Mouse (Mus musculus): ENCODE measurements around the gene Nhej1. TPM values are rescaled to one million over a fixed set of nuclear protein-coding genes. Genes with fewer than 3 reads are reported as not detected.

Nhej1 gene
- polyA plus RNA-seq, 1 experiment from 2014 or later: 8.3 TPM

DNA sequence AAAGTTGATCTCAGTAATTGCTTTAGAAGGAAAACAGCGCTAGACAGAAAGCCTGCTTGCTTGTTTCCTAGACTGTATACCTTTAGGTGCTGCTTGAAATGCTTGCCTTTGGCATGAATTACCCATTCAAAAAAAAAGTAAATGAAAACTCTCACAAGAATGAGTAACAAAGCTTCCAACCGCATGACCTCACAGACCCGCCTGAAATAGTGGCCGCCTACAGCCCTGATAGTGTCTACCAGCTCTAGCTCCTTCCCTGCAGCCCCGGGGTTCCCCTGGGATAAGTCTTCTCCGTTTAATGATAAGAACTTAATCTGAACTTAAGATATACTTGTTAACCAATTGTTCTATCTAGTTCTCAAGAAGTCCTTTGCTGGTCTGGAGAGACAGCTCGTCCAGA lies 73.6 kb downstream of the Nhej1 start:
- 72% methylated on average over 7 of the region's 7 CpGs for WGBS
- H3K36me3 ChIP-seq: no peaks in the 10 kb centered on the region
- ATAC-seq (ENCODE audit: low FRiP score): no peak
- no peaks in the 10 kb centered on the region for H3K27me3 ChIP-seq
- no peaks in the 10 kb centered on the region for H3K4me1 ChIP-seq (replicated peaks)
- H3K9ac ChIP-seq: no peak overlapping the region
- no peak overlapping the region for H3K4me3 ChIP-seq
- H3K9me3 ChIP-seq: no peaks in the 10 kb centered on the region
- no peak overlapping the region for H3K4me2 ChIP-seq
- H3K27ac ChIP-seq: no peak overlapping the region

DNA sequence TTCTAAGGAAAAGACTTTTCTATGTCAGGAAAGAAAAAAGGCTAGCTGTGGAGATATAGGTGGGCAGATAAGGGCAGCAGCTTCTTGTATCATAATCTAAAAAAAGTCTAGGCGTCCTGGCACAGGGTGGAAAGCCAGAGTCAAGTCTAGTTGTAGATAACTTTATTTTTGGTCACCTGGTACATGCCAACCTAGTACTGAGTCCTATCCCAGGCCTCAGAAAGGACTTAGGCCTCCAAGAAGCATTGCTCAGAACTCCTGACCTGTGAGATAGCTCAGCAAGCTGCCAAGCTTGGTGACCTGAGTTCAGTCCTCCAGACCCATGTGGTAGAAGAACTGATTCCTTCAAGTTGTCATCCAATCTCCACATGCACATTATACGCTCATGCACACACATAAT lies 76.4 kb downstream of the Nhej1 start:
- H3K4me1 ChIP-seq (replicated peaks): no peaks in the 10 kb centered on the region
- H3K27me3 ChIP-seq: no peaks in the 10 kb centered on the region
- no peak overlapping the region for H3K4me2 ChIP-seq
- no peak overlapping the region for H3K4me3 ChIP-seq
- no peaks in the 10 kb centered on the region for H3K9me3 ChIP-seq
- no peak overlapping the region for H3K27ac ChIP-seq
- ATAC-seq (ENCODE audit: low FRiP score): no peak
- H3K36me3 ChIP-seq: no peaks in the 10 kb centered on the region
- WGBS: 83% methylated on average over 2 of the region's 2 CpGs
- no peak overlapping the region for H3K9ac ChIP-seq

DNA sequence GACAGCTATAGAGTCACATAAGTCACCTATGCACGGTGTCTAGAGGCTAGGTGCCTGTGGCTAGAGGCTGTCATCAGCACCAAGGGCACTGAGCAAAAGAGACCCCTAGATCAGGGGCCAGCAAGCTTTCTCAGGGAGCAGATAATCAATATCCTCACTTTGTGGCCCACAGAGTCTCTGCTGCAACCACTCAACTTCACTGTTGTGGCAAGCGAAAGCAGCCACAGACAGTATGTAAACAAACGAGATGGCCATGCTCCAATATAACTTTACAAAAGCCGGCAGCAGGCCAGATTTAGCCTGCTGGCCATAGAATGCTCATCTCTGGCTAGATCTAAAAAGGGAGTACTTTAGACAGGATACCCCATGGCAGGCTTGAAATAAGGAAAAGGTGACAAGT lies 77.0 kb downstream of the Nhej1 start:
- H3K27ac ChIP-seq: no peak overlapping the region
- H3K4me1 ChIP-seq (replicated peaks): no peaks in the 10 kb centered on the region
- no peak for ATAC-seq (ENCODE audit: low FRiP score)
- 85% methylated on average over 4 of the region's 4 CpGs for WGBS
- no peak overlapping the region for H3K4me3 ChIP-seq
- H3K36me3 ChIP-seq: no peaks in the 10 kb centered on the region
- no peaks in the 10 kb centered on the region for H3K27me3 ChIP-seq
- H3K9me3 ChIP-seq: no peaks in the 10 kb centered on the region
- no peak overlapping the region for H3K9ac ChIP-seq
- no peak overlapping the region for H3K4me2 ChIP-seq

DNA sequence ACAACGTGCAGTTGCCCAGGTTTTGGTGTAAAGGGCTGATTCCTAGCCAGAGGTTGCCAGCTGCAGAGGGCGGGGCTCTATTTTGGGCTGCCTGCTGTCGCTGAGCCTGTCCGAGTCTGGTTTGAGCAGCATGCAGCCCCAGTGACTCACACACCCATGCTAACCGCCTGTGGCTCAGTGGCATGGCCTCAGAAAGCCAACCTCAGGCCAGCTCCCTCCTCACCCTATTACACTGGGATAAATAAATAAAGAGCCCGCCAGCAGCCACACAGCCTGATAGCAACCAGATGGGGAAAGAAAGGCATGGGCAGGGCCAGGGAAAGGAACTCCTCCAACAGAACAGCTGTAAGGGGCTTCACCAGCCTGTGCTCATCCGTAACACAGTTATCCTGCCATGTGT lies 84.6 kb downstream of the Nhej1 start:
- WGBS: 52% methylated on average over 7 of the region's 7 CpGs
- H3K36me3 ChIP-seq: no peaks in the 10 kb centered on the region

DNA sequence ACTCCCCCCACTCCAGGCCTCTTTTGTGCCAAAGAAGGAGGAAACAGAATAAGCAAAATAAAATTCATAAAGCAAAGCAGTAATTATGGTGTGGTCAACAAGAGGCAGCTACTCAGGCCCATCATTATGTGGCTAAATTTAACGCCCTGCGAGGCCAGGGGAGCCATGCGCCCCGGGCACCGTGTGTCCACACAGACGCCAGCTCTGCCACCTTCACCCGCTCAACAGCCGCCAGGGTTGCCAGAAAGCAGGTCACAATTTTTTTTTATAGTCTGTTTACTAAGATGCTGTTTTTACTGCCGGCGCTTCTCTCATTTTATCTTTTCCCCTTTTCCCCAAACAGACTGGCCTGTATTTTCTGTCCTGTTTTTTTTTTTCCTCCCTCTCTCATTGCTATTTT lies 93.0 kb downstream of the Nhej1 start:
- no peaks in the 10 kb centered on the region for H3K9me3 ChIP-seq
- no peak for ATAC-seq (ENCODE audit: low FRiP score)
- no peaks in the 10 kb centered on the region for H3K4me1 ChIP-seq (replicated peaks)
- H3K4me3 ChIP-seq: no peak overlapping the region
- no peak overlapping the region for H3K4me2 ChIP-seq
- no peaks in the 10 kb centered on the region for H3K36me3 ChIP-seq
- 93% methylated on average over 10 of the region's 10 CpGs for WGBS
- H3K9ac ChIP-seq: no peak overlapping the region
- H3K27me3 ChIP-seq: no peaks in the 10 kb centered on the region
- no peak overlapping the region for H3K27ac ChIP-seq

More for the DNA sequence above, 84.6 kb downstream of the Nhej1 start:
- no peaks in the 10 kb centered on the region for H3K9me3 ChIP-seq
- no peak overlapping the region for H3K4me3 ChIP-seq
- H3K9ac ChIP-seq: no peak overlapping the region
- H3K27me3 ChIP-seq: no peaks in the 10 kb centered on the region
- ATAC-seq (ENCODE audit: low FRiP score): no peak
- no peak overlapping the region for H3K27ac ChIP-seq
- H3K4me1 ChIP-seq (replicated peaks): no peaks in the 10 kb centered on the region
- H3K4me2 ChIP-seq: no peak overlapping the region

DNA sequence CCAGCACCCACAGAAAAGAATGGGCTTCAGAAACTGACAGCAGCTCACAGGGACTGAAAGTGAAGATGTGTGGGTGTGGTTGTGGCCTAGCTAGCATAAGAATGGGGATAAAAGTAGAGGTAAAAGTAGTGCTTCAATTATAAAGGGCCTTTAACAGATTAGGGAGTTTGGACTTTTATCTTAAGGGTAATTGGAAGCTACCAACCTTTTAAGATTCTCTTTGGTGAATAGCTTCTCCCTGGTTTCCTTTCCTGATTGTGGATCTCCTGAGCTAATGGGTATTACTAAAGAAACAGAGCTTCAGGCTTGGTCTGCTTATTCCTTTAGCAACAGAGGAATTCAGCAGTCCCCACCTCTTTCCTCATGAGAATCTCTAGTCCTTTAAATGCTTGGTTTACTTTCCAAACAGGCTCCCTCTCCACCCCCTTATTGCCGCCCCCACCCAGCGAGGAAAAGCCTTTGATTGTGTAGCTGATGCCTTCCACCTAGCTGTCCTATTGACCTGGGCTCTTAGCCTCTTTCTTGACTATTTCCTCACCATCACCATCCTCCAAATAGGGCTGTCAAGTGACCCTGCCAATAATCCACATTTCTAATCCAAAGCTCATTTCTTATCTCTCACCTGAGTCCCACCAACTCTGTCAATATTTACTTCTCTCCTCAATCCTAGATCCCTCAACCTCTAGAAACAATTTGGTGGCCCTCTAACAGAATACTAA lies 97.8 kb downstream of the Nhej1 start:
- Histone ChIP-seq H3K4me1 (replicated peaks) (peaks cover 2% of the 10 kb centered on the region), H3K9ac (no peak overlapping the region), H3K27ac (no peak overlapping the region), H3K4me2 (no peak overlapping the region), H3K4me3 (no peak overlapping the region), H3K27me3 (no peaks in the 10 kb centered on the region), H3K36me3 (no peaks in the 10 kb centered on the region), H3K9me3 (no peaks in the 10 kb centered on the region)
- 72% methylated on average over 2 of the region's 2 CpGs for WGBS
- no peak for ATAC-seq (ENCODE audit: low FRiP score)

DNA sequence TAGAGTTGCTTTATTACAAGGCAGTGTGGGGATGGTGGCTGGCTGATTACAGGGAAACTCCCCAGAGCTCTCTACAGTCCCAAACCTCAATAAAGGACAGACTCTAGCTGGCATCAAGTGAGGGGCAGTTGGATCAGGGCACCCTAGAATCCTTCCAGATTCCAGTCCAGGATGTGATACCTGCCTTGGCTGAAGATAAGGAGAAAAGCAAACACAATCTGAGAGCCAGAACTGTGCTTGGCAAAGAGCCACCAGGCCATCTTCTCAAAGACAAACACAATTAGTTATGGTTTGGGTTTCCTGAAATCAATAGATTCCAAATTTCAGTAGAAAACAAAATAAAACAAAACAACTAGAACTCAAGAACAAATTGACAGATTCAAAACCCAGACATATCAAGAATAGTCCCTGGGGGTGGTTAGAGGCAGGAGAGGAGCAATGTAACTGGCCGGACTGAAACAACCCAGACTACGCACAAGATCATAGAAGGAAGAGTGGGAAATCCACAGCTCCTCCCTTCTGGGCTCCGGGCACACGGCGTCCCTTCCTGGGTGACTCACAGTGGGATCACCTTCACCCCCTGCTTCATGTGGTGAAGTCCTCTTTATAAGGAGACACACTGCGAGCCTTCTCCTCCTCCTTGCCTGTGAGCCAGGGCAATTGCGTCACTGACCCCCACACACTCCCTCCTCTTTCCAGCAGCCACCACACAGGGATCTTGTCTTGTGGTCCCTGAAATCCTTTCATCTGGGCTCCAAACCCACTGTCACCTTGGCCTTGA lies 100.4 kb downstream of the Nhej1 start:
- no peak overlapping the region for H3K4me2 ChIP-seq
- no peak for ATAC-seq (ENCODE audit: low FRiP score)

DNA sequence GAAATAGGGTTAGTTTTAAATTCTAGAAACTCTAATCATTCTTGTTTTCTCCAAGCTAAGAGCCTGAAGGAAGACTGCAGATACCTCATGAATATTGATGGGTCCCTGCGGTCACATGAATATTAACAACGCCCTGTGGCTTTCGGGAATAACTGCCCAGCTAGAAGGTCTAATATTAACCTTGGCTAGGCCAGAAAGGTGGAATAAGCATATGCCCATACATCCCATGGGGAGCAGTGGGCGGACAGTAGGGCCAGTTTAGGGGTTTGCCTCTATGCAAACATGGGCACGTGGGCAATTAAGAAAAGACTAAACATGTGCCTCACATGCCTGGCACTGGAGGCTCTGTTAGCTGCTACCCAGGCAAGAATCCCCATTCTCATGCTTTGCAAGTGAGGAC lies 102.8 kb downstream of the Nhej1 start:
- H3K27me3 ChIP-seq: no peaks in the 10 kb centered on the region
- no peak overlapping the region for H3K4me3 ChIP-seq
- no peak overlapping the region for H3K9ac ChIP-seq
- WGBS: 27% methylated on average over 5 of the region's 5 CpGs
- no peaks in the 10 kb centered on the region for H3K36me3 ChIP-seq
- H3K4me2 ChIP-seq: no peak overlapping the region
- ATAC-seq (ENCODE audit: low FRiP score): no peak
- H3K27ac ChIP-seq: no peak overlapping the region
- H3K4me1 ChIP-seq (replicated peaks): peaks cover 6% of the 10 kb centered on the region
- no peaks in the 10 kb centered on the region for H3K9me3 ChIP-seq

More for the DNA sequence above, 100.4 kb downstream of the Nhej1 start:
- no peaks in the 10 kb centered on the region for H3K36me3 ChIP-seq
- H3K9me3 ChIP-seq: no peaks in the 10 kb centered on the region
- peaks cover 6% of the 10 kb centered on the region for H3K4me1 ChIP-seq (replicated peaks)
- no peaks in the 10 kb centered on the region for H3K27me3 ChIP-seq
- 85% methylated on average over 7 of the region's 7 CpGs for WGBS
- no peak overlapping the region for H3K9ac ChIP-seq
- no peak overlapping the region for H3K4me3 ChIP-seq
- no peak overlapping the region for H3K27ac ChIP-seq

DNA sequence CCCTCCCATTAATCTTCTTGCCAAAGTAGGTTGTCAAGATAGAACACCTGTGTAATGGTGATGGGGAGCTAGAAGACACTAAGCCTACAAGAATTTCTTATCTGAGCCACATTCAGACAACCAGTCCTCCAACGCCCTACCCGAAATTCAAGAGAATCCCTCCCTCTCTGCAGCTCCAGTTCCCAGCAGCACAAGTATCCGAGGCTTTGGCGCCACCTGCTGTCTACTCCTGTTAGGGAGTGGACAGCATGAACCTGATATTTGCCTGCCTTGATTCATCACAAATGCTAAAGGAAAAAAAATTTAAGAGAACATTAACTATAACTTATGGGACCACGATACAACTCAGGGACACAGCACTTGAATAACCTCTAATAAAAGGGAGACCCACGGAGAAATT lies 108.2 kb downstream of the Nhej1 start:
- WGBS: 7% methylated on average over 6 of the region's 6 CpGs
- Histone ChIP-seq H3K36me3 (no peaks in the 10 kb centered on the region), H3K9ac (no peak overlapping the region), H3K4me1 (replicated peaks) (peaks cover 8% of the 10 kb centered on the region; the same call in 1 of the 2 replicates), H3K27ac (no peak overlapping the region), H3K9me3 (no peaks in the 10 kb centered on the region), H3K27me3 (peaks cover 8% of the 10 kb centered on the region), H3K4me3 (no peak overlapping the region), H3K4me2 (no peak overlapping the region)
- no peak for ATAC-seq (ENCODE audit: low FRiP score)

DNA sequence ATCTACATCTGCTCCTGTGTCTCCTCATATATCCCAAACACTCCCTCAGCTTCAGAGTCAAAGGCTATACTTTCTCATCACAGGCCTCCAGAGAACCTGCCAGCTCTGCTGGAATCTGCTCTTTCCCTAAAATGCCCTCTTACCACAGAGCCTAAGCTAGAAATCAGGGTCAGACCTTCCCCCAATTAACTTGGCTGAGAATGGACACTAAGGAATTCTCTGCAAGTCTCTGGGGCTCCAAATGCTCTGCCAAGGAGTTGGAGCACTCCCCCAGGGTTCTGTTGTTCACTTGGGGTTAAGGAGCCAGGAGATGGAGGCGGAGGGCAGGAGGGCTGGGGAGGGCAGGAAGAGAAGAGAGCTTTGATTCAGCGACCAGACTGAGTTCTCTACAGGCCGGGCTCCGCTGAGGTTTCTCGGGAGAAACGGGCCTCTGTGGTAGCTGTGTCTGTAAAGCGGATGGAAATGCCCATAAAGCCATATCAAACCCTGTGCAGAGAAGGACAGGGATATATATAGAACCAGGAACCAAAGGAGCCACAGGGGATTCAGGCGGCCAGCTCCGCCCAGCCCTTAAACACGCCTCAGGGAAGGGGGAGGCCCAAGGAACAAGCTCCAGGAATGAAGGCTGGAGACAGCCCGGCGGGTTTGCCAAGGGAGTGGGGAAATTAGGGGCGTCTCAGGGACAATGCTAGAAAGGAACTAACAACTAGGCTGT lies 109.3 kb downstream of the Nhej1 start:
- 33% methylated on average over 13 of the region's 13 CpGs for WGBS
- no peak for ATAC-seq (ENCODE audit: low FRiP score)
- no peak overlapping the region; the same call in 1 of the 2 replicates for H3K9ac ChIP-seq

DNA sequence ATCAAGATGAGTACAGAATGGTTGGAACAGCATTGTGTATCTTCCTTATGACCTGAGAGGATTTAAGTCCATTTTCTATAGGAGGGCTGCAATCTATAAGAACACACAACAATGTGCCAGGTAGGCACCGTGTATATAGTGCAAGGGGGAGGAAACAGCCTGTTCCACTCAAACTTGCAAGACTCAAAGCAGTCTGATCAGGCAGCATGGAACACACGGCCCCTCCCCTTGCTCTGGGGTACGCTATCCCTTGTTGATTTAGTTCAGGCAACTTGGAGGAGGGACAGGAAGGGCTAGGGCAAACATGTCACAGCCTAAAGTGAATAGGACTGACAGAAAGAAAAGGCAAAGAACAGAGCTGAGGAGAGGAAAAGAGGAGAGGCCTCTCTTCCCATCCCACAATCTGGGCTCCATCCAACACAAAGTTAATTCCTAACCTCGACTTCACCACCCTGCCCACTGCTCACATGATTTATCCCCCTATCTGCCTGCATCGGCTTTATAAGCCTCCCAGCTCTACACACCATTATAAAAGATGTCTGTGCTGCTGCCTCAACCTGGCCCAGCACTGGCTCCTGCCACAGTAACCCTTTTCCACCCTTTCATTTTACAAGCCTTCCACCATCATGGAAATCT lies 110.7 kb downstream of the Nhej1 start:
- ATAC-seq (ENCODE audit: low FRiP score): no peak
- H3K36me3 ChIP-seq: no peaks in the 10 kb centered on the region
- peaks cover 8% of the 10 kb centered on the region for H3K27me3 ChIP-seq
- H3K4me1 ChIP-seq (replicated peaks): peaks cover 8% of the 10 kb centered on the region; the same call in 1 of the 2 replicates
- no peak overlapping the region for H3K27ac ChIP-seq
- H3K4me3 ChIP-seq: no peak overlapping the region
- WGBS: 50% methylated on average over 5 of the region's 5 CpGs
- no peak overlapping the region for H3K9ac ChIP-seq
- H3K9me3 ChIP-seq: no peaks in the 10 kb centered on the region
- no peak overlapping the region for H3K4me2 ChIP-seq

More for the DNA sequence above, 109.3 kb downstream of the Nhej1 start:
- H3K27me3 ChIP-seq: peaks cover 8% of the 10 kb centered on the region
- peaks cover 8% of the 10 kb centered on the region; the same call in 1 of the 2 replicates for H3K4me1 ChIP-seq (replicated peaks)
- no peak overlapping the region for H3K27ac ChIP-seq
- H3K36me3 ChIP-seq: no peaks in the 10 kb centered on the region
- no peaks in the 10 kb centered on the region for H3K9me3 ChIP-seq
- no peak overlapping the region for H3K4me2 ChIP-seq
- no peak overlapping the region for H3K4me3 ChIP-seq

DNA sequence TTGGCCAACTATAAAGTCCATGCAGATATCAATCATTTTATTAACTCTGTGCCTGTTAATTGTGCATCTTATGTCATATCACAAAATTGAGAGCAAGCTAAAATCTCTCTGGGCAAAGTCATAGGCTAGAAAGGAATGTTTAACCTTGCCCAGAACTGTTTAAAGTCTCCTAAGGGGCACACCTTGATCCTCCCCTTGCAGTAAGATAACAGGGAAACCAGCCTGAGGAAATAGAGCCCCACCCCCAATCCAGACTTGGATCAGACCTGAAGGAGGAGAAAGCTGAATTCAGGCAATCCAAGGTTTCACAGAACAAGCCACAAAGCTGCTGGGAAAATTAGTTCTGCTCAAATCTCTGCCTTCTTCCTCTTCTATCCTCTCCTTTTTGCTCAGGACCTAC lies 114.2 kb downstream of the Nhej1 start:
- Histone ChIP-seq H3K9ac (no peak overlapping the region), H3K4me2 (no peak overlapping the region), H3K27me3 (peaks cover 8% of the 10 kb centered on the region), H3K27ac (no peak overlapping the region), H3K4me3 (no peak overlapping the region), H3K9me3 (no peaks in the 10 kb centered on the region), H3K4me1 (replicated peaks) (peaks cover 4% of the 10 kb centered on the region; the same call in 1 of the 2 replicates), H3K36me3 (no peaks in the 10 kb centered on the region)
- no peak for ATAC-seq (ENCODE audit: low FRiP score)
